Mouse (Mus musculus): ENCODE measurements around the gene Mark3.

GRCm38 (mm10) chr12:111699542-111699941 is 125.2 kb downstream of the Mark3 start:
- no peak for TF ChIP-seq TAL1 (IDR thresholded peaks at IDR 0.05; ENCODE audit: low read length)
- no peak for TF ChIP-seq GATA1 (IDR thresholded peaks at IDR 0.05; ENCODE audit: low read length)

All from erythroblast, embryonic 14.5 days (primary cell).